Mouse (Mus musculus): ENCODE results near the gene Zfp609.

DNA sequence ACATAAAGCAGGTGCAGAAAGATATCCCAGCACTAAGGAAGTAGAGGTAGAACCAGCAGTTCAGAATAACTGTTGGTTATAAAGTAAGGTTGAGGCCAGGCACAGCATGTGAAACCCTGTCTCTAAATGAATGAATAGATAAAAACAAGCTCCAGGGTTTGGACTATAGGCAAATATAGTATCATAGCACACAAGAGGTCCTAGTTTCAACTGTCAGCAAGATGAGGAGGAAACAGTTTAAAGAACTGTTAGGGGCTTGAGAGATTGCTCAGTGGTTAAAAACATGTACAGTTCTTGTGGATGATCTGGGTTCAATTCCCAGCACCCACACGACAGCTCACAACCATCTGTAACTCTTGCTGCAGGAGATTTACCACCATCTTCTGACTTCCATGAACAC, 15.6 kb downstream of the Zfp609 start:
- TF ChIP-seq CTCF (IDR thresholded peaks at IDR 0.05; ENCODE audit: low read depth, low read length) (no peak), POLR2A (IDR thresholded peaks at IDR 0.05; ENCODE audit: extremely low read depth, insufficient read depth, low read length) (no peak)
